Mouse (Mus musculus): ENCODE data around the gene Macc1. TPM values are rescaled to one million over a fixed set of nuclear protein-coding genes. Genes with fewer than 3 reads are reported as not detected.

Macc1 gene
- not detected in 2 replicates for polyA plus RNA-seq (2014; fragmentation: Nextera tagmentation; extraction: Ambion mirVana)

- ATAC-seq (ENCODE audit: insufficient number of reproducible peaks, insufficient read depth, low FRiP score, low read depth): no peak
- no peak within 1 kb of the TSS for H3K4me2 ChIP-seq (ENCODE audit: low read length)
- no peak within 1 kb of the TSS for H3K4me3 ChIP-seq (ENCODE audit: control insufficient read depth in 1 of 2, insufficient read depth in 1 of 2, low read depth in 1 of 2, low read length in 2 of 2)
- no peaks in the 10 kb centered on the region for H3K4me1 ChIP-seq (ENCODE audit: control insufficient read depth in 2 of 2, insufficient read depth in 2 of 2, low read length in 2 of 2)
- no peaks in the 10 kb centered on the region for H3K9me3 ChIP-seq (ENCODE audit: control insufficient read depth, low read length)
- H3K27me3 ChIP-seq (ENCODE audit: control insufficient read depth, insufficient read depth, low read length): no peaks in the 10 kb centered on the region
- H3K27ac ChIP-seq (replicated peaks in 1 of 2; ENCODE audit: control insufficient read depth in 1 of 2, insufficient read depth in 1 of 2, low read depth in 2 of 2, low read length in 2 of 2): no peak within 1 kb of the TSS
- no peak within 1 kb of the TSS for H3K9ac ChIP-seq (ENCODE audit: low read length)
- no peaks in the 10 kb centered on the region for H3K36me3 ChIP-seq (ENCODE audit: control insufficient read depth, insufficient read depth, low read length)
These were observed at the start of gene Macc1 for GRCm38 (mm10) chr12:119313970-119314369. Macc1 (plus strand) TSS chr12:119314270.

GRCm38 (mm10) chr12:119264506-119264905 is 49.6 kb upstream of the Macc1 start:
- H3K27me3 ChIP-seq (ENCODE audit: control insufficient read depth, insufficient read depth, low read length): no peaks in the 10 kb centered on the region
- no peak overlapping the region for H3K9ac ChIP-seq (ENCODE audit: low read length)
- H3K4me3 ChIP-seq (ENCODE audit: control insufficient read depth in 1 of 2, insufficient read depth in 1 of 2, low read depth in 1 of 2, low read length in 2 of 2): no peak overlapping the region
- H3K36me3 ChIP-seq (ENCODE audit: control insufficient read depth, insufficient read depth, low read length): no peaks in the 10 kb centered on the region
- H3K4me2 ChIP-seq (ENCODE audit: low read length): no peak overlapping the region
- ATAC-seq (ENCODE audit: insufficient number of reproducible peaks, insufficient read depth, low FRiP score, low read depth): no peak
- no peaks in the 10 kb centered on the region for H3K9me3 ChIP-seq (ENCODE audit: control insufficient read depth, low read length)
- H3K27ac ChIP-seq (replicated peaks in 1 of 2; ENCODE audit: control insufficient read depth in 1 of 2, insufficient read depth in 1 of 2, low read depth in 2 of 2, low read length in 2 of 2): no peak overlapping the region
- no peaks in the 10 kb centered on the region for H3K4me1 ChIP-seq (ENCODE audit: control insufficient read depth in 2 of 2, insufficient read depth in 2 of 2, low read length in 2 of 2)
- WGBS: 83% methylated on average over 3 of the region's 3 CpGs

GRCm38 (mm10) chr12:119268723-119269122 is 45.3 kb upstream of the Macc1 start:
- Histone ChIP-seq H3K27me3 (ENCODE audit: control insufficient read depth, insufficient read depth, low read length) (no peaks in the 10 kb centered on the region), H3K4me3 (ENCODE audit: control insufficient read depth in 1 of 2, insufficient read depth in 1 of 2, low read depth in 1 of 2, low read length in 2 of 2) (no peak overlapping the region), H3K4me1 (ENCODE audit: control insufficient read depth in 2 of 2, insufficient read depth in 2 of 2, low read length in 2 of 2) (no peaks in the 10 kb centered on the region), H3K9me3 (ENCODE audit: control insufficient read depth, low read length) (no peaks in the 10 kb centered on the region), H3K36me3 (ENCODE audit: control insufficient read depth, insufficient read depth, low read length) (no peaks in the 10 kb centered on the region), H3K27ac (replicated peaks in 1 of 2; ENCODE audit: control insufficient read depth in 1 of 2, insufficient read depth in 1 of 2, low read depth in 2 of 2, low read length in 2 of 2) (no peak overlapping the region), H3K9ac (ENCODE audit: low read length) (no peak overlapping the region), H3K4me2 (ENCODE audit: low read length) (no peak overlapping the region)
- 61% methylated on average over 1 of the region's 1 CpGs for WGBS
- no peak for ATAC-seq (ENCODE audit: insufficient number of reproducible peaks, insufficient read depth, low FRiP score, low read depth)

- Histone ChIP-seq H3K27me3 (ENCODE audit: control insufficient read depth, insufficient read depth, low read length) (no peaks in the 10 kb centered on the region), H3K4me1 (ENCODE audit: control insufficient read depth in 2 of 2, insufficient read depth in 2 of 2, low read length in 2 of 2) (no peaks in the 10 kb centered on the region), H3K4me3 (ENCODE audit: control insufficient read depth in 1 of 2, insufficient read depth in 1 of 2, low read depth in 1 of 2, low read length in 2 of 2) (no peak overlapping the region), H3K9me3 (ENCODE audit: control insufficient read depth, low read length) (no peaks in the 10 kb centered on the region), H3K9ac (ENCODE audit: low read length) (no peak overlapping the region), H3K4me2 (ENCODE audit: low read length) (no peak overlapping the region), H3K27ac (replicated peaks in 1 of 2; ENCODE audit: control insufficient read depth in 1 of 2, insufficient read depth in 1 of 2, low read depth in 2 of 2, low read length in 2 of 2) (no peak overlapping the region), H3K36me3 (ENCODE audit: control insufficient read depth, insufficient read depth, low read length) (no peaks in the 10 kb centered on the region)
- no peak for ATAC-seq (ENCODE audit: insufficient number of reproducible peaks, insufficient read depth, low FRiP score, low read depth)
- WGBS: 79% methylated on average over 2 of the region's 2 CpGs
These were observed 44.0 kb upstream of the Macc1 start for GRCm38 (mm10) chr12:119270036-119270435.

GRCm38 (mm10) chr12:119271964-119272363 is 42.1 kb upstream of the Macc1 start:
- no peak overlapping the region for H3K27ac ChIP-seq (replicated peaks in 1 of 2; ENCODE audit: control insufficient read depth in 1 of 2, insufficient read depth in 1 of 2, low read depth in 2 of 2, low read length in 2 of 2)
- no peak for ATAC-seq (ENCODE audit: insufficient number of reproducible peaks, insufficient read depth, low FRiP score, low read depth)

GRCm38 (mm10) chr12:119273605-119274004 is 40.5 kb upstream of the Macc1 start:
- Histone ChIP-seq H3K4me1 (ENCODE audit: control insufficient read depth in 2 of 2, insufficient read depth in 2 of 2, low read length in 2 of 2) (no peaks in the 10 kb centered on the region), H3K9me3 (ENCODE audit: control insufficient read depth, low read length) (no peaks in the 10 kb centered on the region), H3K27ac (replicated peaks in 1 of 2; ENCODE audit: control insufficient read depth in 1 of 2, insufficient read depth in 1 of 2, low read depth in 2 of 2, low read length in 2 of 2) (no peak overlapping the region), H3K27me3 (ENCODE audit: control insufficient read depth, insufficient read depth, low read length) (no peaks in the 10 kb centered on the region), H3K36me3 (ENCODE audit: control insufficient read depth, insufficient read depth, low read length) (no peaks in the 10 kb centered on the region), H3K9ac (ENCODE audit: low read length) (no peak overlapping the region), H3K4me3 (ENCODE audit: control insufficient read depth in 1 of 2, insufficient read depth in 1 of 2, low read depth in 1 of 2, low read length in 2 of 2) (no peak overlapping the region), H3K4me2 (ENCODE audit: low read length) (no peak overlapping the region)
- no peak for ATAC-seq (ENCODE audit: insufficient number of reproducible peaks, insufficient read depth, low FRiP score, low read depth)
- WGBS: 21% methylated on average over 1 of the region's 1 CpGs

More at GRCm38 (mm10) chr12:119271964-119272363, 42.1 kb upstream of the Macc1 start:
- H3K9ac ChIP-seq (ENCODE audit: low read length): no peak overlapping the region
- H3K4me2 ChIP-seq (ENCODE audit: low read length): no peak overlapping the region
- no peaks in the 10 kb centered on the region for H3K9me3 ChIP-seq (ENCODE audit: control insufficient read depth, low read length)
- H3K4me1 ChIP-seq (ENCODE audit: control insufficient read depth in 2 of 2, insufficient read depth in 2 of 2, low read length in 2 of 2): no peaks in the 10 kb centered on the region
- no peaks in the 10 kb centered on the region for H3K36me3 ChIP-seq (ENCODE audit: control insufficient read depth, insufficient read depth, low read length)
- no peaks in the 10 kb centered on the region for H3K27me3 ChIP-seq (ENCODE audit: control insufficient read depth, insufficient read depth, low read length)
- H3K4me3 ChIP-seq (ENCODE audit: control insufficient read depth in 1 of 2, insufficient read depth in 1 of 2, low read depth in 1 of 2, low read length in 2 of 2): no peak overlapping the region
- WGBS: 50% methylated on average over 1 of the region's 1 CpGs

GRCm38 (mm10) chr12:119276282-119276681 is 37.8 kb upstream of the Macc1 start:
- Histone ChIP-seq H3K27ac (replicated peaks in 1 of 2; ENCODE audit: control insufficient read depth in 1 of 2, insufficient read depth in 1 of 2, low read depth in 2 of 2, low read length in 2 of 2) (no peak overlapping the region), H3K4me3 (ENCODE audit: control insufficient read depth in 1 of 2, insufficient read depth in 1 of 2, low read depth in 1 of 2, low read length in 2 of 2) (no peak overlapping the region), H3K4me1 (ENCODE audit: control insufficient read depth in 2 of 2, insufficient read depth in 2 of 2, low read length in 2 of 2) (no peaks in the 10 kb centered on the region), H3K9ac (ENCODE audit: low read length) (no peak overlapping the region), H3K4me2 (ENCODE audit: low read length) (no peak overlapping the region), H3K27me3 (ENCODE audit: control insufficient read depth, insufficient read depth, low read length) (no peaks in the 10 kb centered on the region), H3K9me3 (ENCODE audit: control insufficient read depth, low read length) (no peaks in the 10 kb centered on the region), H3K36me3 (ENCODE audit: control insufficient read depth, insufficient read depth, low read length) (no peaks in the 10 kb centered on the region)
- 84% methylated on average over 1 of the region's 1 CpGs for WGBS
- ATAC-seq (ENCODE audit: insufficient number of reproducible peaks, insufficient read depth, low FRiP score, low read depth): no peak

- H3K4me2 ChIP-seq (ENCODE audit: low read length): no peak overlapping the region
- WGBS: 93% methylated on average over 6 of the region's 6 CpGs
- no peaks in the 10 kb centered on the region for H3K4me1 ChIP-seq (ENCODE audit: control insufficient read depth in 2 of 2, insufficient read depth in 2 of 2, low read length in 2 of 2)
- H3K9me3 ChIP-seq (ENCODE audit: control insufficient read depth, low read length): no peaks in the 10 kb centered on the region
- ATAC-seq (ENCODE audit: insufficient number of reproducible peaks, insufficient read depth, low FRiP score, low read depth): no peak
- H3K4me3 ChIP-seq (ENCODE audit: control insufficient read depth in 1 of 2, insufficient read depth in 1 of 2, low read depth in 1 of 2, low read length in 2 of 2): no peak overlapping the region
- H3K36me3 ChIP-seq (ENCODE audit: control insufficient read depth, insufficient read depth, low read length): no peaks in the 10 kb centered on the region
- H3K27me3 ChIP-seq (ENCODE audit: control insufficient read depth, insufficient read depth, low read length): no peaks in the 10 kb centered on the region
- H3K27ac ChIP-seq (replicated peaks in 1 of 2; ENCODE audit: control insufficient read depth in 1 of 2, insufficient read depth in 1 of 2, low read depth in 2 of 2, low read length in 2 of 2): no peak overlapping the region
- no peak overlapping the region for H3K9ac ChIP-seq (ENCODE audit: low read length)
These were observed 22.5 kb upstream of the Macc1 start for GRCm38 (mm10) chr12:119291618-119292017.
